Mouse (Mus musculus) brain, embryonic 14.5 days (tissue): ENCODE measurements around the gene Smarcc1. TPM values are rescaled to one million over a fixed set of nuclear protein-coding genes. Genes with fewer than 3 reads are reported as not detected.
"Not testable (repeated sequence)": the region's sequence is repeated elsewhere in the genome, so short reads cannot be mapped to it uniquely, and the experiment has no call there.

Experiments
- DNase-seq: peaks from one replicate; pipeline ENCODE4 v3.0.0-alpha.2; 2011; ENCODE audit warnings: low read depth
- CTCF ChIP-seq: fragments of 200-500 bp; IDR thresholded peaks from 2 replicates; pipeline ENCODE4 v1.5.1; 2012; ENCODE audit warnings: inconsistent platforms, mild to moderate bottlenecking, moderate library complexity, borderline replicate concordance; ENCODE audit not compliant: insufficient read depth, insufficient read length; ENCODE audit errors: extremely low read depth
- POLR2A ChIP-seq: fragments of 200-500 bp; IDR thresholded peaks from 2 replicates; pipeline ENCODE4 v1.6.1; 2012; ENCODE audit warnings: mild to moderate bottlenecking, inconsistent platforms, borderline replicate concordance; ENCODE audit not compliant: poor library complexity, insufficient read depth, insufficient read length, severe bottlenecking; ENCODE audit errors: extremely low read depth
- polyA plus RNA-seq: library from polyadenylated mRNA; depleted of rRNA; stranded (reverse); fragments of >200 nt; gene quantifications from 2 replicates; pipeline ENCODE4 v1.2.3, GENCODE M21; 2012; rRNA removed

Smarcc1 gene
- polyA plus RNA-seq = 54.2 and 82.7 TPM in 2 replicates

- no peak for TF ChIP-seq CTCF
- peak; percentile 73 for TF ChIP-seq POLR2A
Measured at GRCm38 (mm10) chr9:110116977-110117778, at the start of gene Smarcc1. Gene Smarcc1 (plus strand): TSS chr9:110117708.

GRCm38 (mm10) chr9:110068745-110069144, 48.8 kb upstream of the Smarcc1 start:
- no peak for TF ChIP-seq POLR2A
- no peak for TF ChIP-seq CTCF
- DNase-seq = no peak

More at GRCm38 (mm10) chr9:110116977-110117778, at the start of gene Smarcc1:
- DNase-seq = peak; percentile 98

GRCm38 (mm10) chr9:110070358-110070757, 47.1 kb upstream of the Smarcc1 start:
- DNase-seq = peak; percentile 75
- TF ChIP-seq CTCF = no peak
- TF ChIP-seq POLR2A = no peak

GRCm38 (mm10) chr9:110071011-110071410, 46.5 kb upstream of the Smarcc1 start:
- TF ChIP-seq CTCF = no peak
- no peak for TF ChIP-seq POLR2A
- DNase-seq = no peak

GRCm38 (mm10) chr9:110071843-110072242, 45.7 kb upstream of the Smarcc1 start:
- DNase-seq = peak; percentile 91
- TF ChIP-seq CTCF = peak; percentile 91
- no peak for TF ChIP-seq POLR2A

GRCm38 (mm10) chr9:110076468-110076867, 41.0 kb upstream of the Smarcc1 start:
- DNase-seq = not testable (repeated sequence)

GRCm38 (mm10) chr9:110081066-110081465, 36.4 kb upstream of the Smarcc1 start:
- TF ChIP-seq POLR2A (no peak), CTCF (no peak)
- no peak for DNase-seq

GRCm38 (mm10) chr9:110084201-110084964, 33.1 kb upstream of the Smarcc1 start:
- TF ChIP-seq CTCF = no peak
- TF ChIP-seq POLR2A = no peak
- peak; percentile 28 for DNase-seq

GRCm38 (mm10) chr9:110085693-110086092, 31.8 kb upstream of the Smarcc1 start:
- TF ChIP-seq POLR2A (no peak), CTCF (no peak)
- DNase-seq = no peak

- DNase-seq = no peak
- TF ChIP-seq POLR2A (no peak), CTCF (no peak)
Measured at GRCm38 (mm10) chr9:110093303-110093702, 24.2 kb upstream of the Smarcc1 start.

GRCm38 (mm10) chr9:110094761-110095160, 22.7 kb upstream of the Smarcc1 start:
- no peak for DNase-seq
- no peak for TF ChIP-seq CTCF
- no peak for TF ChIP-seq POLR2A

- TF ChIP-seq POLR2A (no peak), CTCF (no peak)
- DNase-seq = no peak
Measured at GRCm38 (mm10) chr9:110097791-110098190, 19.7 kb upstream of the Smarcc1 start.
